Mouse (Mus musculus) thymus, postnatal 0 days (tissue): ENCODE measurements around the gene Gpr146. TPM values are rescaled to one million over a fixed set of nuclear protein-coding genes. Genes with fewer than 3 reads are reported as not detected.
"Not testable (repeated sequence)": the region's sequence is repeated elsewhere in the genome, so short reads cannot be mapped to it uniquely, and the experiment has no call there.

ENCODE experiments used
- DNase-seq: peaks from one replicate; pipeline ENCODE4 v3.0.0-alpha.2; 2015; ENCODE audit warnings: low spot score
- polyA plus RNA-seq: library from polyadenylated mRNA; unstranded; fragments of >200 nt; fragmentation: Nextera tagmentation; extraction: Ambion mirVana; gene quantifications from 2 replicates; pipeline ENCODE4 v1.2.1, GENCODE M21; 2015

Gene Gpr146
- 5.5 and 7.4 TPM in 2 replicates for polyA plus RNA-seq

DNA sequence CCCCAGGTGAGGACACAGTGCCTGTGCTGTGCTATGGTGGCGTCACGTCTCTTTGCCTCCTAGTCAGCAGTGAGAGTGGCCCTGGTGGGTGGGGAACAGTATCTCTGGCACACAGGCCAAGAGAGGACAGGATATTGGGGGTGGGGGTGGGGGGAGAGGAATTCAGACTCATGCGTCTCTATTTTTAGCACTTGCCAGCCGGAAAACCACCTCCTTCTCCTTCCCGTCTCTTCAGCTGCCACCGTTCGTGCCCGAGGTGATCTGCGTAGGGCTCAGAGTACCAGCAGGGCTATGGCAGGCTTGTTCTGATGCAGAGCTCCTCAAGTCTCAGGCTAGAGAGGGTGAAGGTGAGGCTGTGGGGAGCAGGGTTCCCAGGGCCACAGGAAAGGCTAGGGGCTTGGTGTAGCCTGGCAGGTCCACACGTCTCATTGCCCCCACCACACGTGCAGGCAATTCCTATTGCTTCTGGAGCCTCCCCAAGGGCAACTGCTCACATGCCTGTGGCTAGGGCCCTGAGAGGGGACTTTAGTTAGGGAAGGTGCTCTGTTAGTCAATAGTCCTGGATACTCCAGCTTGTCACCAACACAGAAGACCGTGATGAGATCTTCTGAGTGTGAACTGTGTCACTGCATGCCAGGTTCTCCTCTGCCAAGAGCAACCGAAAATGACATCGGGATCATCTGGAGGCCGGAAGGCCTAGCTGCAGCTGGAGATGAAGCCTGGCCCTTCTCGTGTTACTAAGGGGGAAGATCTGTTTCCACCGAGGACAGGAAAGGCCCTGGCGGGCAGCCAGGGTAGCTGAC is at the start of gene Gpr146:
TSS of gene Gpr146 (plus strand) at position 230 of the 803 bp plus-strand sequence.
- DNase-seq, result peak; percentile 44

DNA sequence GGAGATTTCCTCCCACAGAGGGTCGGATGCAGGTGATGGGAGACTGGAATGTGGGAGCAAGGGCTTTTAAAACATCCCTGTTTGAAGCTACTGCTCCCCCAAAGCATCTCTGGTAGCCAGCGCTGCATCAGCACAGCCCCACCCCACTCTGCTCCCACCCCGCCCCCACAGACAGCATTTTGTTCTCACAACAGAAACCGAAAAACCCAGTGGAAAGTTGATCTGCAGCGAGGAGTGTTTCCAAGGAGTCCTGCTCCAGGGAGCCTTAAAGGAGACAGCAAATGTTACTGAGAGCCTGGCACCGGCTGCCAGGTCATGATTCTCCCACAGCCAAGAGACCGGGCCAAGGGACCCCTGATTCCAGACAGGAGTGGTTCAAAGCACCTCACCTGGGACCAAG is 46.7 kb upstream of the Gpr146 start:
- DNase-seq, result no peak

DNA sequence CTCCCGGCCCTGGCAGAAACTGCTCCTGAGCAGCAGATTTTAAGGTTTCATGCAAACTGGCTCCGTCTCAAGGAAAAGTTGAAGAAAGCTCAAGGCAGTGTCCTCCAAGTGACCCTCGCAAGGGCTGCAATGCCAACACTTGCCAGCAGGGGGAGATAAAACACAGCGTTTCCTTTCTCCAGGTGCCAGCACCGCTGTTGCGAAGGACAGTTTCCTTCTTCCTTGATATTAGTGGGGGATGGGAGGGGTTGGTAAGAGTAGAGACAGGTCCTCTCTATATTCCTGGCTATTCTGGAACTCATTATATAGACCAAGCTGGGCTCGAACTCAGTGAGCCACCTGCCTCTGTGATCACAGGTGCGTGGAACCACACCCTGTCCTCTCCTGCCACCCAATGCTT is 45.8 kb upstream of the Gpr146 start:
- peak; percentile 68 for DNase-seq

DNA sequence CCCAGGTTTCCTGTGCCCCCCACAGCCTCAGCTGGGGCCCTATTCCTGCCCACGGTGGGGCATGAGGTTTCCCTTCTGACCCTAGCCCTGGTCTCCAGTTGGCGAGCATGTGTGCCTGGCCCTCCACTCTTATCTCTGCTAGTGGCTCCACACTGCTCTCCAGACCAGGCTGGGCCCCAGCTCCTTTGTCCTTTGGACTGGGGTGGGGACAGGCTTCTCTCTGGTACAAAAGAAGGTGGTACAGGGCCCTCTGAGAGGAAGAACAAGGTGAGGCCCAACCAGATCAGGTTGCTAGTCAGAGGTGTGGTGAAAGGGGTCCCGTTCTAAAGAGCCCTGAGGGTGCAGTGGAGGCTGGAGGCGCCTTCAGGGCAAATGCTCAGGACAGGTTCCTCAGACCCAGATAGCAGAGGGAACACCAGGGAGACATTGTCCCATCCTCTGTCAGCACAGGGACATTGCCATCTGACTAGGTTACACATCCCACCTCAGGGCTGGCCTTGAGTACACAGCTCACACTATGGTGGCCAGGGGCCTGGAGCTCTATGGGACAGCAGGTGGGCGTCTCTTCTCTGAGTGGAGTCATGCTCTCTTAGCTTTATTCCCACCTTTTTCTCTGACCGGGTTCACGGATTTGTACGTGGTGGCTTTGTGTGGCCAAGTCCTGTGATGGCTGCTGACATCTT is 44.8 kb upstream of the Gpr146 start:
- DNase-seq, result no peak

DNA sequence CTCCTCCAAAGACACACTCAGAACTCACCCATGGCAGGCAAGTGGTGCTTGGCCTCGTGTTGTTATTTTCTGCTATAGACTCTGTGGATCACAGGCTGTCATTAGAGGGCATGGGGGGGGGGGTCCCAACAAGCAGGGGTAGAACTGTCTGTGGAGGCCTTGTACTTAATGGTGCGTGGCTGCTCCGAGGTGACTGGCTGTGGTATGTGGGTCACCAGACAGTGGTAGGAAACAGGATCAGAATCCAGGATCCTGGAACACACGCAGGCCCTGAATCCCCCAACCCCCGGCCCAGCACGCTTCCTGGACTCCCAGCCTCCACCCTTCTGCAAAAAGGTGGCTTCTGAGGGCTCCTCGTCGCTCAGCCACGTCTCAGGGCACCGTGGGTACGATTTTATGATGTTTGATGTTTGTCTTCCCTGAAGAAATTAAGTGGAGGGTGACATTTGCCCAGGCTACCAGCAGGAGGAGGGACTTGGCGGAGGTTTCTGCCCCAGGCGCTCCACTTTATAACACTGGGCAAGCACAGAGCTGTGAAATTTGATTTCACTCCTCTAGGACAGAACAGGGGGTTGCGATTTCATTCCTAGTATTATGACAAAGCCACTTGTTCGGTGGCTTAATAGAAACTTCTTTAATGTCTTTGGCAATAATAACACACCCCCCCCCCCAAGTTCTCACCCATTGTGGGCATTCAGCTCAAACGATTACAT is 44.0 kb upstream of the Gpr146 start:
- no peak for DNase-seq

DNA sequence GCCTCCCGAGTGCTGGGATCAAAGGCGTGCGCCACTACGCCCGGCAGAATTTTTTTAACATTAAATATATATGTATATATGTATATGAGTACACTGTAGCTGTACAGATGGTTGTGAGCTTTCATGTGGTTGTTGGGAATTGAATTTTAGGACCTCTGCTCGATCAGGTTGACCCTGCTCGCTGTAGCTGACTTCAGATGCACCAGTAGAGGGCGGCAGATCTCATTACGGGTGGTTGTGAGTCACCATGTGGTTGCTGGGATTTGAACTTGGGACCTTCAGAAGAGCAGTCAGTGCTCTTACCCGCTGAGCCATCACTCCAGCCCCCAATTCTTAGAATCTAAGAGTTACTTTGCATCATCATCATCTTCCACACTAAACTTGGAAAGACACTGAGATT is 43.1 kb upstream of the Gpr146 start:
- DNase-seq, result not testable (repeated sequence)

DNA sequence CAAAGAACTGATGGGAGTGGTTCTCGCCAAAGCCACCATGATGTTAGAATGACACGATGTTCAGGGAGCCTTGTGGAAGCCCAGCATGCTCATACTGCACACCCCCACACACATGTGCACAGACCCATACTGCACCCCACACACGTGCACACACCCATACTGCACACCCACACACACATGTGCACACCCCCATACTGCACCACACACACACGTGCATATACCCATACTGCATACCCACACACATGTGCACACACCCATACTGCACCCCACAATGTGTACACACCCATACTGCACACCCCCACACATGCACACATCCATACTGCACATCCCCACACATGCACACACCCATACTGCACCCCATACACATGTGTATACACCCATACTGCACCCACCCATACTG is 41.9 kb upstream of the Gpr146 start:
- no peak for DNase-seq

DNA sequence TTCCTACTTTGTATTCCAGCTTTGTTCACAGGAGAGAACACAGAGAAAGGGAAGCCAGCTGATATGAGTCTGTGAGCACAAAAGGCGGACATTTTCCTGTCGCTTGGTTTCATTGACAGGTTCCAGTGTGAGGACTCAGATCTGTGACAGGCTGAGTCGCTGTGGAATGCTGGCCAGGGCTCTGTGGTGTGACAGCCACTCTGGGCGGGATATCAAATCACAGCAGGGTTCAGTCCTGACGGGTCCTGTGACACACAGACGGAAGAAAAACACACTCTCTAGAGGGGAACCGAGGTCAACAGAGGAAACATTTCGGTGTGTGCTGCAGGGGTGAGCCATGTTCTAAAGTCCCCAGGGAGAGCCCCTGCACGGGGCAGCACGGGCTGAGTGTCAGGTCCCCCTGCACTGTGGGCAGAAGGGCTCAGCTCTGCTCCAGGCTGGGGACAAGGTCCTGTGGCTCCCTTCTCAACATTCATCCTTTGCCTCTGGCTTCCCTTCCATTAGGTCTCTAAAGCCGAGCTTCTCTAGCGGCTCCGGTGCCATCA is 39.6 kb upstream of the Gpr146 start:
- no peak for DNase-seq

DNA sequence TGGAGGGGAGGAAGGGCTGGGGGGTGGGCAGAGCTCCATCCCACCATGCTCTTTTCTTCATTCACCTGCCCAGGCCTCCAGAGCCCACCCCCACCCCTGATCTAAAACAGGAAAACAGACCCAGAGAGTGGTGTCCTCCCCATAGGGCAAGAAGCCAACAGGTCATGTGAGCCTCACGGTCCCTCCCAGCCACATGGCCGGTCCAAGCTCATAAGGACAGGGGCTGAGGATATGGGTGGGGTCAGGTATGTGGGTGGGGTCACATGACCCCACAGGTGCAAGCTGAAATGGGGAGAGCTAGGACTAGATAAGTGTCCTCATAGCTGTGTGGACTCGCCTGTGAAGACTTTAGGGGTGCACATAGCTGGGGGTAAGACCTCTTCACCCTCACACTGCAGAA is 39.1 kb upstream of the Gpr146 start:
- no peak for DNase-seq

DNA sequence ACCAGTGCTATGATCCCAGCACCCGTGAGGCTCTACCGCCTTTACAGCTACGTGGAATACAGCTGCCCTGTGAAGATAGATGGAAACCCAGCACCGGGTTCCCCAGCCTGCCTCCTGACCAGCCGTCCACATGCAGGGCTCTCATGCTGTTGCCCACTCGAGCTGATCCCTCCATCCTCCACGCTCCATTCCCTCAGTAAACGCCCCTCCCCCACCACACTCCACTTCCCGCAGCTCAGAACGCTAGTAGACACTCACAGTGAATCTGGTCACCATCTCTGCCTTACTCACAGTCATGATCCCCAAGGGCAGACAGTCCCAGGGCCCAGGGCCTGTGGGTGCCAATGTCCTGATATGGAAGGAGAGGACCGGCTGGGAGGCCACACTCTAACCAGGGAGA is 38.6 kb upstream of the Gpr146 start:
- no peak for DNase-seq

DNA sequence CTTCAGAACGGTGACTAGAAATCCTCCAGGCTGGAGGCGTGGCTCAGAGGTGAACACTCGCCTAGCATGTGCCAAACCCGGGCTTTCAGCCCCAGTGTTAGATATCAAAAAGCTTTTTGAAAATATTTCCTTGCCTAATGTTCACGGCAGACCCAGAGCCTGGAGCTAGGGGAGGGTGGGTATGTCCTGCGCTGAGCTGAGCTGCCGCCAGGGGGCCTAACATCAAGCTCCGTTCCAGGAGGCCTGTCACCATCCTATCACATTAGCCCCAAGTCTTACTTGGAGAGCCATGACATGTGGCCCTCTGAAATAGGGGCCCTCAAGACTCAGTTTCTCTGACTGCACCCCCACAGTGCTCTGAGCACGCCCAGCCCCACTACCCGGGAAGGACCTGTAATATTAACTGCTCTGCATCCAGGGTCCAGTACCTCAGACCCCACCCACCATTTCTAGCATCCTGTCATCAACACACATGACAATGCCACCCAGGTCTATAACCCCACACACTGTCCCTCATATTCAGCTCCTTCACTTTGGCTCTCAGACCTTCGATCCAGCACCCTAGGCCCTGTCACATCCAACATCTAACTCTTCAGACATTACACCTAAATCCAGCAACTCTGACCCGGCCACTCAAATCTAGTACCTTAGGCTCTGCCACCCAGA is 33.3 kb upstream of the Gpr146 start:
- DNase-seq, result peak; percentile 82

DNA sequence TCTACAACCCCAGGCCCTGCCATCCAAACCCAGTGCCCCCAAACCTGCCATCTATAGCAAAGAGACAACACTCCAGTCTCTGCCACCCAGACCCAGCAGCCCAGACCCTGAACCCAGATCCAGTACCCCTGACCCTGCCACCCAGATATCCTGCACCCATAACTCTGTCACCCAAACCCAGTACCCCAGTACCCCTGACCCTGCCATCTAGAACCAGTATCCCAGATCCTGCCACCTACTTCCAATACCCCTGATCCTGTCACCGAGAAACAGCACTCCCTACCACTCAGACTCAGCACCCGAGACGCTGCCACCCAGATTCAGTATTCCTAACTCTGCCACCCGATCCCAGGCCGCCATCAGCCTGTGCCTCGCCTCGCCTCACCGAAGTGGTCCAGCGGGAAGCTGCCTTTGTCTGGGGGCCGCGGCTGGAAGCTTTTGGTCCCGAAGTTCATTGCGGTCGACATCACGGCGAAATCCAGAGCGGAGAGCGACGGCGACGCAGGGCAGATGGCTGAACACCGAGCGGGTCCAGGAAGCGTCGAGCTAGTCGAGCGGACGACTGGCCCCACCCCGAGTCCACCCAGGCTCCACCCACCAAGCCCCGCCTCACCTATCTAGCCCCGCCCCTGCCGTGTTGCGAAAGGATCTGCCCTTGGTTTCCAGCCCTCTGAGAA is 32.7 kb upstream of the Gpr146 start:
- DNase-seq, result peak; percentile 95

DNA sequence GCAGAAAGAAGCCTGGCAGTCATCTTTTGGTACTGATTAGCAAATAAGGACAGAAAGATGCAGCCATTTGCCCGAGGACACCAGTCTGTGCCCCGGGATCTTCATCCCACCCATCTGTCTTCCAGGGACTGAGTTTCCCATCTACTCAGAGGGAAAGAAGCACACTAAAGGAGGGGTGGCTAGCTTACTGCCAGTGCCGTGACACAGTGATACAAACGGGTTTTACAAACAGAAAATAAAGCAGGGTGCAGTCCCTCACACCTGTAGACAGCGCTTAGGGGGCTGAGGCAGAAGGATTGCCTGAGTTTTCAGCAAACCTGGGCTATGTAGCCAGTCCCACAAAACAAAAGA is 32.2 kb upstream of the Gpr146 start:
- no peak for DNase-seq

DNA sequence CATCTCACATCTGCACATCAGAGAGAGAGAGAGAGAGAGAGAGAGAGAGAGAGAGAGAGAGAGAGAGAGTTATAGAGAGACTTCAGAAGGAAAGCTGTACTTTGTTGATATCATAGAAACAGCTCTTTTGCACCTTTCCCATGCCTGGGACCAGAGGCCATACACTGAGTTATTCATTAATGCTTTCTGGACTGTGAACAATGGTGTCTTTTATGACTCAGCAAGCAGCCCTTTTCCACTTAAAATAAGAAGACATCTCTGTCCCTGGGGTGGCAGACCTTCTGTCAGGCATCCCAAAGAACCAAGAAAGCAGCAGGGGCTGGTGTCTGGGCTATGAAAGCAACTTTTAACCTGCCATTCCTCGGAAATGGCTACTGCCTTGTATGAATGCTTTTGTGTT is 30.3 kb upstream of the Gpr146 start:
- DNase-seq, result no peak

DNA sequence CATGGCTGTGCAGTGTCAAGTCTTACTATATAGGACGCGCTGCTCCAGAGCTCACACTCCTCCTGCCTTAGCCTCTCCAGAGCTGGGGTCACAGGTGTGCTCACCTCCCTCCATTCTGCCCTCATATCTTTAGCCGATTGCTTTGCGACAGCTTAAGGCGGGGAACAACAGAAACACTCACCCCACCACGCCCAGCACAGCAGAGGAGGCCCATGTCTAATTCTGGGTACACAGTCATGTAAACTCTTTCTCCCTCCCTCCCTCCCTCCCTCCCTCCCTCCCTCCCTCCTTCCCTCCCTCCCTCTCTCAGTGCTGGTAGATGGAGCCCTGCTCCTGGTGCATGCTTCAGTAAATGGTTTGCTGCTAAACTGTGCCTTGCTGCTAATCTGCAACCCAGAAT is 27.8 kb upstream of the Gpr146 start:
- no peak for DNase-seq

DNA sequence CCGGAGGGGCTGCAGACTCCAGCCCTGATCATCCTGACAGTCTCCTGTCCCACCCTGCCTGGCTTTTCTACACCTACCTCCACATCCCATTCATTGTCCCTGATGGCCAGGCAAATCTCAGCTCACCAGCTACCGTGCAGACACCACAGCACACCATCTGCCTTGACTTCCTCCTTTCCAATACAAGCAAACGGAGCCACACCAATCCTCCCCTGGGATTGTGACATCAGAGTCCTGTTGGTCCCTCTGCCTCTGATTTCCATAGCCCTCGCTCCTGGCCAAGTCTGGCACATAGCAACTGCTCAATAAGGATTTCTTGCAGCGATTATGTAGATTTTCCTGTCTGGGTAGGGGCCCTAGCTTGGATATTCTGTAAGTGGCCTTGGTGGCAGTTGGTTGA is 26.4 kb upstream of the Gpr146 start, which contains the start of gene Cox19:
TSS of gene Cox19 (minus strand) at position 285 of the 400 bp plus-strand sequence.
- no peak for DNase-seq

DNA sequence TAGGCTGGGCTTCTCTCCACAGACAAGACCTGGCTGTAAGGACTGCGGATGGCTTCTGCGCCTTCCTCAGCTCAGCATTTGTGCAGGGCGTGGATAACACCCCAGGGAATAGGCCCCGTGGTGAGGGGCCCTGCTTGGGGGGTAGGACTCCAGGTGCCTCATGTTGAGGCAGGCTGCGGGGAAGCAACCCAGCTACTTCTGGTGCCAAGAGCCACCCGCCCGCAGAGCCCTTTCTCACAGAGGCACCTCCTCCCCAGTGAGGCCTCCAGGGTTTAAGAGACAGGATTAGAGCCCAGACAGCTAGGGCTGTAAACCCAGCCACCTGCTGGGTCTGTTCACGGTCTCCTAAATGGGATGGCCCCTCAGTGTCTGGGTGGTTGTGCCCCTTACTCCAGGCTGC is 25.9 kb upstream of the Gpr146 start:
- peak; percentile 91 for DNase-seq

DNA sequence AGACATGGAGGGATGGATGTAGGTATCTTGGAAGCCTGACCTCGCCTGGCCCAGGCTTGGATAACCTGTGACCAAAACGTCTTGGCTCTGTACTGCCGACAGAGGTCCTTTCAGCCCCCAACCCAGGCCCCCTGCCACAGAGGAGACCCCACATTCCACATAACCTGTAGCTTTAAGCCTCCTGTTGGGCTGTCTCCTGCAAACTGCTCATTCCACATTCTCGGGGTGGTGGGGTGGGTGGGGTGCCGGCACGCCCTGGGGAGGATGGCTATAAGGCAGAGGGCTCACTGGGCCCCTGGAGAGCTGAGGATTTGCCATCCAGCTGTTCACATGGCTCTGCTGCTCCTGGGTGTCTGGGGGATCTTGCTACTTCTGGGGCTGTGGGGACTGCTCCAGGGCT is 25.2 kb upstream of the Gpr146 start, which contains the start of gene Cyp2w1:
TSS of gene Cyp2w1 (plus strand) at position 301 of the 400 bp plus-strand sequence.
- no peak for DNase-seq

DNA sequence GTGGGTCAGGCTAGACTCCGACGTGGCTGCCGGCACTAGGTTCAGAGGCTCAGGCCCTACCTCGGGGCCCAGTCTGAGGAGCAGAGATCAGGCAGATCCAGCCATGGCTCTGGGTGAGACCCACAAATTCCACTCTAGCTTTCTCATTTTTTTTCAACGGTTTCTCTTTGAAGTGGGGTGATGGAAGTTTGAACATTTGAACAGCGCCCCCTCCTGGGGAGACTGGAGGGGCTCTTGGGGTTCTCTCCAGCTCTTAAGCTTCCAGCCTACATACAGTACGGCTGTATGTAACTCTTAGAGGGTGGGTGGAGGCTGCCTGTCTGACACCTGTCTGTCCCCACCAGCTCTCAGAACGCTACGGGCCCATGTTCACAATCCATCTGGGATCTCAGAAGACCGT is 24.0 kb upstream of the Gpr146 start:
- peak; percentile 90 for DNase-seq

DNA sequence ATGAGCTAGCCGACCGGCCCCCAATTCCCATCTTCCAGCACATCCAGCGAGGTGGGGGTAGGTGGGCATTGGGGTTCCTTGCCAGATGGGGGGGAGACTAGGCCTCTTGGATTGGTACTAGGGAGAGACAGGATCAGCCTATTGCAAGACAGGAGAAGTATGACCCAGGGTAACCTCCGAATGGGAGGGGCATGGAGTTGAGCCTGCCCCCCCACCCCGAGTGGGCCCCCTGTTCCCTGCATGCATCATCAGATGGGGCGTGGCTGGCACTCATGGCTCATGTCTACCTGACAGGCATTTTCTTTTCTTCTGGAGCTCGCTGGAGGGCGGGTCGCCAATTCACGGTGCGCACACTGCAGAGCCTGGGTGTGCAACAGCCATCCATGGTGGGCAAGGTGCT is 23.6 kb upstream of the Gpr146 start:
- DNase-seq, result no peak
